Mouse (Mus musculus) urinary bladder, postnatal 10 days (tissue): ENCODE results near the gene Slc27a1.

Source experiments
- DNase-seq: peaks from one replicate; pipeline ENCODE4 v3.0.0; 2022; ENCODE audit warnings: low spot score

Slc27a1 gene

DNA sequence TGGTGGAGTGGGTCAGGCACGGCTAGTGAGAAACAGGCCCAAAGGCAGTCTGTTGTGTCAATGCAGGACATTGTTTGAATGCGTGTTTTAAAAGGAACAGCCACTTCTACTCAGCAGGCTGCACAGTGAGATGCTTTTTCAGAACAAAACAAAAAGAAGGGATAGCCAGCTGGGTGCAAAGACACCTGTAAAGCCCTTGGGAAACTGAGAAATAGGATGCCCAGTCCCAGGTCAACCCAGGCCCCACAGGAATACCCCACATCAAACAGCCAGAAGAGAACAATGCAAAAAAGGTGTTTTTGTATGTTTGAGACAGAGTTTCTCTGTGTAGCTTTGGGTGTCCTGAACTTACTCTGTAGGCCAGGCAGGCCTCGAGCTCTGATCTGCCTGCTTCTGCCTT lies 20.1 kb downstream of the Slc27a1 start:
- DNase-seq: no peak

DNA sequence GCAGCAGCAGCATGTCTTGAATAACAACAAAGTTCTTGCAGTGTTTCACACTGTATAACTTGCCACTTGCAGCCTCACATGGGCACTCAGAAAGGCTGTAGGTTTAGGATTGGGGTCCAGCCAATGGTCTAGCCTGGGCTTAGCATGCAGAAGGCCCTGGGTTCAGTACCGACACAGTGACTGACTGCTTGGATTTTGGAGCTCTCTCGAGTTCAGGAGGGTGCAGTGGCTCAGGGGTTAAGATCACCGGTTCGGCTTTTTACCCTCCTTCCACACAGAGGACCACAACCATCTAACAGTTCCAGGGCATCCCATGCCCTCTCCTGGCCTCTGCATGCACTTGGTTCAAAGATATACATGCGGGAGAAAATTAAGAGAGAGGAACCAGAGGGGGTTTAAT lies 22.3 kb downstream of the Slc27a1 start:
- no peak for DNase-seq

DNA sequence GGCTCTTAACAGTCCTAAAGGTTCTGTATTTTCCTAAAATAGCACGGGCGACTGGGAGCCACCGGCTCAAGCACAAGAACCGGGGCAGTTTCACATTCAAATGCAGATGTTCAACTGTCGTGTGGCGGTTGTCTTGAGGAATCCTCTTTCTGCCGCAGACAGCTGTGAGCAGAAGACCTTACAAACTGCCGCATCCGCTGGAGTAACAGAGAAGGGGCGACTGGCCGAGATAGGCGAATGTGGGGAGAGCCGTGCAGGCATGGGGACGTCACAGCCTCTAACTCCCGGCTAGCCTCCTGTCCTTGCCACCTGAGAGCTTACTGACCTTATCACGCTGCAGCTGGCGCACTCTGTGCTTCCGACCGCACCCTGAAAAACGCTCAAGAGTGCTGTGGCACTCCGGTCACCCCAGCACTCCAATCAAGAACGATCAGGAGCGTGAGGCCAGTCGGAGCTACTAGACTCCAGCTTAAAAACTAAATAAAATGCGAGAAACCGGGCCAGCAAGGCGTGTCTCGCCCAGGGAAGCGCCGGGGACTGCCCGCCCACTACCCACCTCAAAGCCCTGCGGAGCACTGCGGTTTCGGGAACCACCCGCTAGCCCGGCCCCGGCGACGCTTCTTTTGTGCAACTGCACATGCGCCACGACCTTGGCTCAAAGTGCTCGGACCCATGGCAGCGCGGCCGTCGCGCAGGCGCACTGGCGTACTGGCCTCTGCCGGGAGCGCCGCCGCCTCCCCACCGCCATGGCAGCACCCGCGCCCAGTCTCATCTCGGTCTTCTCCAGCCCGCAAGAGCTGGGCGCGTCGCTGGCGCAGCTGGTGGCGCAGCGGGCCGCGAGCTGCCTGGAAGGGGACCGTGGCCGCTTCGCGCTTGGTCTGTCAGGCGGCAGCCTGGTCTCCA lies 23.0 kb downstream of the Slc27a1 start, which contains the start of gene Pgls:
Pgls (plus strand) TSS at position 706 of the 903 bp plus-strand sequence.
- DNase-seq: peak; percentile 85

DNA sequence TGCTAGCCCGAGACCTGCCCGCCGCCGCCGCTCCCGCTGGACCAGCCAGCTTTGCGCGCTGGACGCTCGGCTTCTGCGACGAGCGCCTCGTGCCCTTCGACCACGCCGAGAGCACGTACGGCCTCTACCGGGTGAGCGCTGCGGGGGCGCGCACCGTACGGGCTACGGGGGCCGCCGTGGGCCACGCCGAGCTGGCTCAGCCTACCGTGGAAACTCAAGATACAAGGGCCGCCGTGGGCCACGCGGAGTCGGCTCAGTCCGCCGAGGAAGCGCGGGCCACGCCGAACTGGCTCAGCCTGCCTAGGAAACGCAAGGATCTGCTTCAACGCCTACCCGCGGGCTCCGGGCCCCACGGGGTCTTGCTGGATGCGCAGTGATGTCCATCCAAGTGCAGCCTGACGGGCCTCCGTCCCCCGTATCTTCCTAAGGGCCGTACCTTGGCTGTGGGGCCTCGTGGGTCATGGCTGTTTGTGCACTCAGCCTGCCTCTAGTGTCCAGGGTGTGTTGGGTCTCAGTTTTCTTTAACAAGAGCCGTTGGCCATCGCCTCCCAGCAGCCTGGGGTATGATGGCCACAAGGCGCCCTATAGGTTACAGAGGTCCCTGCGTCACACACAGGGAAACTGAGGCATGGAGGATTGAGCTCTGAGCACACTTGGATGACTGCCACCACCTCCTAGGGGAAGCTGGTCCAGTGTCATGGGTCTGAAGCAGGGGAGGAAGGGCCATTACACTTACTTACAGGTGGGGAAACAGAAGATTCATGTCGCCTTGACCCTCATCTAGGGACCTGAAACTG lies 23.9 kb downstream of the Slc27a1 start:
- no peak for DNase-seq

DNA sequence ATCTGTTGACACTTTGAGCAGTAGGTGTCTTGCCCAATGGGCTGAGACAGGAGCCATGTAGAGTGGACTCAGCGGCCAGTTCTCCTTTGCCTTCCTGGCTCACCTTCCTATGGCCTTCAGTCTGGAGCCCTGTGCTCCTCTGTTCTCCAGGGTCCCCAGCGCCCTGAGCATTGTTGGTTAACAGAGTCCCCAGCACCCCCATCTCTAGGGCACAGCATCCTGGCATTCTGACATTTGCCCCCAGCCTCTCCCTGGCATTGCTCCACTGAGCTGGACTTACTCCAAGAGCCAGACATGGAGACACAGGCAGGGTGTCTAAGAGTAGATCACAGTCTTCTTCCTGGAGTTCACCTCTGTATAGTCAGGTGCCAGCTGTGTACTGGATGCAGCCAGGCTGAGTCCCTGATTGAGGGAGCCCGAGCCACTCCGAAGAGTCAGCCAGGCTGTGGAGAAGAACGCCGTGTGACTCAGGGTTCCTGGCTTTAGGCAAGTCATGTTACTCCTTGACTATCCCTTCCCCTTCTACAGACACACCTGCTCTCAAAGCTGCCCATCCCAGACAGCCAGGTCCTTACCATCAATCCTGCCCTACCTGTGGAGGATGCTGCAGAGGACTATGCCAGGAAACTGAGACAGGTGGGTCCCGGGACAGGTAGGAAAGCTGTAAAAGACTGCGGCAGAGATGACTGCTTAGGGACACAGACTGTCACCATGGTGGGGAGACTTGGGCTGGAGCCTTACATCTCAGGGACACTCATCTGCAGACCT lies 25.1 kb downstream of the Slc27a1 start:
- no peak for DNase-seq

DNA sequence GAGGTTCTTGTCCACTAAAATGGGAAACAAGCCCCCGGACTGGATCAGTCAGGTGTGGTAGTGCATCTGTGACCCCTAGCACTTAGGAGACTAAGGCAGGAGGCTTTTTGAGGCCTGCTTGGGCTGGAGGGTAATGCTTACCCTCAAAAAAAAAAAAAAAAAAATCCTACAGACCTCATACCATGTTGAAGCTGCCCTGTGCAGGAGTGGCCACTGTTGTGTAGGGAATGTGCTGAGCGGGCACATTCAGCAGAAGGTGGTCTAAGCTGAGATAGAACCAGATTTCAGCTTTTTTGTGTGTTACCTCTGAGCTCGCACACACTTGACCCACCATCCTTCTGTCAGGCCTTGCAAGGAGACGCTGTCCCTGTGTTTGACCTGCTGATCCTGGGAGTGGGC lies 25.6 kb downstream of the Slc27a1 start:
- DNase-seq: no peak

DNA sequence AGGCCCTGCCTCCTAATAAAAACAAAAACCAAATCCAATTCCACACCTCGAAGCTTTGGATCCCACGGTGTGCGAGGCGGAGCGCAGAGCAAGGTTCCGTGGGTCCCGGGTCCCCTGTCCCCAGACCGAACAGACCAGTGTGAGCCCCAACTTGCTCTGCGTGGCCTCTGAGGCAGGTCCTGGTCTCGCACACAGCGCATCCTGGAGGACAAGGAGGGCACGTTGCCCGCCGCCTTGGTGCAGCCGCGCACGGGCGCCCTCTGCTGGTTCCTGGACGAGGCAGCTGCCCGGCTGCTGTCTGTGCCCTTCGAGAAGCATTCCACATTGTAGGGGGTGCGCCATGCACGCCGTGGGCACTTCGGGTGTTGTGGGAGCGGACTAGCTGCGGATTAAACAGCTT lies 27.2 kb downstream of the Slc27a1 start:
- DNase-seq: peak; percentile 65

DNA sequence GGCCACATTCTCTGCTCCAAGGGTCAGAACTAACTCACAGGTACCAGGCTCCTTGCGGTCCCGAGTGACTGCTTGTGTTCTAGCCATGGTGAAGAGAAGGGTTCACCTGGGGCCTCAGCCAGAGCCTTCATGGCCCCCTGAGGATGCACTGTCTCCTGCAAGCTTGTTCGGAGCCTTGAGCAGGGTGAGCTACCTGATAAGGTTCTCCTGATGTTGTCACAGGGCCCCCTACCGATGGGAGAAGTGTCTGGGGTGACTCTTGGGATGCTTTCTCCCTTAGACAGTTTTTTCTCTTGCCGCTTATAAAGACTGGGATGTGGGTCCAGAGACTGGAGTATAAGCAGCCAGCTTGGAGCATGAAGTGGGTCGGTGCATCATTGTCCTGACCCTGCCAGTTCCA lies 27.7 kb downstream of the Slc27a1 start:
- DNase-seq: no peak

DNA sequence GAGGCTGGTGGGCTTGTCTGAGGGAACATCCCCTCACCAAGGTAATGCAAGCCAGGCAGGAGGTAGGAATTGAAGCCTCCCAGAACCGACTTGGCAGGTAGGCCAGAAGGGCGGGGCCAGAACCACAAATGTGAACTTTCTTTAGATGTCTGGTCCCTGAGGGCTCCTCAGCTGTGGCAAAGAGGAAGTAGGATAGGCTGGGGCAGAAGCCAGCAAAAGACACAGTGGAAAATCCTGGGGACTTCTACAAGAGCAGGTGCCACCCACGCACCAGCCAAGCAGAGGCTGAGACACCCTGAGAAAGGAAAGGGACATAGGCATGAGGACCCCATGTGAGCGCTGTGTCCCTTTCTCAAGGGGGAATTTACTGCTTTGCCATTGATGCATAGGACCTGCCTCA lies 28.1 kb downstream of the Slc27a1 start:
- DNase-seq: no peak

DNA sequence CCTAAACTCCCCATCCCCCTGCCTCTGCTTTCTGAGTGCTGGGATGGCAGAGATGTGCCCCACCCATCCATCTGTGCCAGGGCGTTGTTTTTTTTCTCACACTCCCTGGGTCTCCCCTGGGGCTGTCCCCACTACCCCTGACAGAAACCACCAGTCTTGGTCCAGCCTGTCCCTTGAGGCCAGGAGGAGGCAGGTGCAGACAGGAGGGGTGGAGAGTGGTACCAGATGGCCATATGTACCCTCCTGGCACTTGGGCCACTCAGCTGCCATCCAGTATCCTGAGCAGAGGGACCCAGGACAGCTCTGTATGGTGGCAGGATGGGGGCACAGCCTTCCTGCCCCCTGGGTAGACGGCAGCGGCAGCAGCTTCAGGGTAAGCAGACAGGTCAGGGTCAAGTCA lies 28.8 kb downstream of the Slc27a1 start, which contains the start of gene Fam129c:
Fam129c (plus strand) TSS at position 198 of the 400 bp plus-strand sequence.
- DNase-seq: no peak

DNA sequence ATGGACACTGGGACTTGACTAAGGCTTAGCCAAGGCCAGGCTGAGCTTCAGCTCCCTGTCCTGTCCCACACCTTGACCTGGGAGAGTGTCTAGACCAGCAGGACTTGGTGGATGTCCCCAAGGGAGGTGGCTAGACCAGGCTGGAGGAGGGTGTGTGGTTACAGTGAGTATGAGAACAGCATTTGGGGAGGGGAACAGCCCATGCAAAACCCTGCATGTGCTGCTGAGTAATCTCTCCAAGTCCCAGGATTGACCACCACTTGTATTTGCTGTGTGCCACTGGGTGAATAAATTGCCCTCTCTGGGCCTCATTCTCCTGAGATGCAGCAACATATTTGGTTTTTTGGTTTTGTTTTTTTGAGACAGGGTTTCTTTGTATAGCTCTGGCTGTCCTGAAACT lies 29.7 kb downstream of the Slc27a1 start:
- no peak for DNase-seq

DNA sequence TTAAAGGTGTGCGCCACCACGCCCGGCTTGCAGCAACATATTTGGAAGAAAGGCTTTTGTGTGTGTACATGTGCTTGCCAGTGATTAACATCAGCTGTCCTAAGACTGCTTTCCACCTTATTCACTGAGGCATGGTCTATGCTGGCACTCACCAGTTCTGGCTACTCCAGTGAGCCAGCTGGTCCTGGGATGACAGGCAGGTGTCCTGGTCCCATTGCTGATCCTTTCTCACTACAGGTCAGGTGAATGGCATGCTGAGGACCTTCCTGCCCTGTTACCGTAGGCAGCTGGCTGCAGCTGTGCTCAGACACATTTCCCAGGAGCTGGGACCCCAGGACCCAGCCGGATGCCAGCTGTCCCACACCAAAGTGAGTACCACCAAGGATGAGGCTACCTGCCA lies 30.2 kb downstream of the Slc27a1 start:
- DNase-seq: no peak

DNA sequence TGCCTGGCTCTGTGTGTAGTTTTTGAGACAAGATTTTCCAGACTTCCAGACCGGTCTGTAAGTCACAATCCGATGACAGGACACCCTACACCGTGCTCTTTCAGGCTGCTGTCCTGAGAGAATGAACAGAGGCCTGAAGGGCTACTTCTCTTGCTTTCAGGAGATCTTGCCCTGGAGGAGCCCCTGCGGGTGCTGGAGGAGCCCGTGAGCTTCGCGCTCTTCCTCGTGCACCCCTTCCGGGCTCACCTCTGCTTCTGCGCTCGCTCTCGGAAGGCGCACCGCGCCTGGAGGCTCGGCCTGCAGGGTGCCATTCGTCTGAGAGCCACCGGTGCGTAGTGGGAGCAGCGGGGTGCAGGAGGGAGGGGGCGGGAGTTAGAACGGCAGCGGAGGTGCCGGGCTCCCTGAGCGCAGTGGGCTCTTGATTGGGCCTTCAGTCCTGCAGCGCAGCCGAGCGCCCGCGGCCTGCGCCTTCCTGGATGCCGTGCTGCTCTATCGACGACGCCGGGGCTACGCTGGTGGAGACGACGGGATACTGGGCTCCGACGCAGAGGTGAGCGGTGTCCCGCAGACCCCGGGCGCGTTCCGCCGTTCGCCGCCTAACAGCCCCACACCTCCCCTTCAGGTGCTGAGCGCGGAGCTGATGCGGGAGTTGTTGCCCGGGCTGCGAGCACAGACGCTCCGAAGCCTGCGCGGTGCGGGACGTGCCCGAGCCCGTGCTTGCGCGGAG lies 33.4 kb downstream of the Slc27a1 start:
- DNase-seq: no peak

DNA sequence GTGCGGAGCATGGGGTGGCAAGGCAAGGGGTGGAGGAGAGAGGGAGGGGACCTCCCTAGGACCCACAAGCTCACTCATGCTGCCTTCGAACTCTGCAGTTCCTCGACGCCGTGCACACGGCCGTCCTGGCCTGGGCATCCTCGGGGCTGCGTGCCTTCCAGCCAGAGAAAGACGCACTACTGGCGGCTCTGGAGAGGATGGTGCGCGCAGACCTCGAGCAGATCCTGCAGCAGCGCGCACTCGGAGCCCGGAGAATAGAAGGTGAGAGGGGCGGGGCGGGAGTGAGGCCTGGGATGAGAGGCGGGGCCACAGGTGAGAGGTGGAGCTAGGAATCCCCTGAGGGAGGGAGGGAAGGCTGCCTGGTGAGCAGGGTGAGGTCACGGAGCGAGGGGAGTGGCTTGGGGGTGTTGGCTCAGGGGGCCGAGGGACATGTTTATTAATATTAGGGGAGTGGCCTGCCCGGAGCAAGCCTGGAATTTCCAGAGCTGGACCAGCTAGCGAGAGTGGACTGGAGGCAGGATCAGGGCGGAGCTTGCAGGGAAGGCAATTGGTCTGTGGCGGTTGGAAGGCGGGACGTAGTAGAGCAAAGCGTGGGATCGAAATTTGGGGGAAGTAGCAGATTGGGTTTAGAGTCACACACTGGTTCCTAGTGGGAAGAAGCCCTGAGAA lies 34.1 kb downstream of the Slc27a1 start:
- peak; percentile 45 for DNase-seq

DNA sequence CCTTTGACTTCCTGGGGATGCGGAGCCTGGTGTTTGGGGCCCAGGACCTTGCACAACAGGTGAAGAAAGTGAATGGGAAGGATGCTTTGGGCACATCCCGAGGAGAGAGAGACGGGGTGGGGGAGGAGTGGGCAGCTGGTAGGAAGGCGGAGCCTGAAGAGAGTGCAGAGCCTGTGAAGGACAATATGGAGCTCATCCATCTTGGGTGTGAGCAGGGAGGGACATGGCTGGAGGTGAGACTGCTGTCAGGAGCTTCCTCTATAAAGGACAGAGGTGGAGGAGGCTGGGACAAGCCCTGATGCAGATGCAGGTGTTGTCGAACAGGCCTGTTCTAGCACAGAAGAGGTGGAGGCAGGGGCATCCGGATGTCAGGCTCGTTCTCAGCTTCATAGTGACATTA lies 35.3 kb downstream of the Slc27a1 start:
- no peak for DNase-seq

DNA sequence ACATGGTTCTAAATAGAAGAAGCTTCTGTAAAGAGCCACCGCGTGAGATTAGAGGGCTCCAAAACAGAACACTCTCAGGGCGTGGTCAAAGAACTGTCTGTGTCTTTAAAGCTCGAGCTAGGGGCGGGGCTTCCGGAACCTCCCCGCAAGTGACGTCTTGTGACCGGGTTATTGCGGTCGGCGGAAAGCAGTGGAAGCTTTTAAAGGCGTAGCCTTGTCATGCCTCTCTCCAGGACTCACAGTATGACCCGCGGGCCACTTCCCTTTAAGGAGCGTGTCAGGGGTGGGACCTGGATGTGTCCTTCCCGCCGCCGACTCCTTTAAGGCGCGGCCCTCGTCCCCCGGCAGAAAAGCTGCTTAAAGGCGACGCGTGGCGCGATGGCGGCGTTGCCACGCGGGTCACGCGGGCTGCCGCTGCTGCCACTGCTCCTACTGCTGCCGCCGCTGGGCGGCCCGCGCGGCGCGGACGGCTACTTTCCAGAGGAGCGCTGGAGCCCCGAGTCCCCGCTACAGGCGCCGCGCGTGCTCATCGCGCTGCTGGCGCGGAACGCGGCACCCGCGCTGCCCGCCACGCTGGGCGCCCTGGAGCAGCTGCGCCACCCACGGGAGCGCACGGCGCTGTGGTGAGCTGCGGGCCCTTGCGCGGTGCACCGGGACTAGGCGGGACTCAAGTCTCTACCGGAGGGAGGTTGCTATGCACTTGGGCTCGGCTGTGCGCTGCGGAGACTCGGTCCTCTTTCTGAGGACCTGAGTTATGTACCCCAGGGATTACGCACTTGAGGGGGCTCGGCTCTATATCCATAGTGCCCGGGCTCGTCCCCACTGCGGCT lies 42.4 kb downstream of the Slc27a1 start, which contains the start of gene Colgalt1:
Colgalt1 (plus strand) TSS at position 177 of the 830 bp plus-strand sequence.
- peak; percentile 80 for DNase-seq

DNA sequence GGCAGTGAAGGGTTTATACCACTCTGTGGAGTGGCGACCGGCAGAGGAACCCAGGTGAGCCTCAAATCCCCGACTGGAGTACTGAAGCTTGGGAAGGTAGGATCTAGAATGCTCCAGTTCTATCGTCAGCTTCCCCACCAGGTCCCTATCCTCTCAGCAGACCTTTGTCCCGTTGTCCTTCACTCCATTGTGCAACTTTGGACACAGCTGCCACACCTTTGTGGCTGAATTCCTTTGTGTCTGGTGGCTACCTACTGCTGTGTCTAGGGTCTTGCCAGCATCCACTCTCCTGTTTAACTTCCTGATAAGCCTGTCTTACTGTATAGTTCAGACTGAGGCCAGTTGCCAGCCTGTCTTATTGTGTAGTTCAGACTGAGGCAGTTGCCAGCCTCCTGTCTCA lies 43.5 kb downstream of the Slc27a1 start:
- DNase-seq: no peak

DNA sequence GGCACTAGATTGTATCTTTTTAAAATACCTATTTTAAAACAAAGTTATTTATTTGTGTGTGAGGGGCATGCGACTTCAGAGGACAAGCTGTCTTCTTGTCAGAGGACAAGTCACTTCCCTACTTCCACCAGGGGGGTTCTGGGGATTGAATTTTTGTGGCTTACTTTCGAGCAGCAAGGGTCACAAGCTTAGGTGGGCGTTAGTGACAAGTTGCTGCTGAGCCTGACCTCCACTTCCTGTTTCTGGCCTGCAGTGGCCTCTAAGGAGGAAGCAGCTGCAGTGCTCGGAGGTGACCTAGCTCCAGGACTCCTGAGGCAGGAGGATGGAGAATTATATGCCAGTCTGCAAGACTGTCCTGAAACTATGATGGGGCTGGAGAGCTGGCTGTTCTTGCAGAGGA lies 44.7 kb downstream of the Slc27a1 start:
- DNase-seq: no peak

DNA sequence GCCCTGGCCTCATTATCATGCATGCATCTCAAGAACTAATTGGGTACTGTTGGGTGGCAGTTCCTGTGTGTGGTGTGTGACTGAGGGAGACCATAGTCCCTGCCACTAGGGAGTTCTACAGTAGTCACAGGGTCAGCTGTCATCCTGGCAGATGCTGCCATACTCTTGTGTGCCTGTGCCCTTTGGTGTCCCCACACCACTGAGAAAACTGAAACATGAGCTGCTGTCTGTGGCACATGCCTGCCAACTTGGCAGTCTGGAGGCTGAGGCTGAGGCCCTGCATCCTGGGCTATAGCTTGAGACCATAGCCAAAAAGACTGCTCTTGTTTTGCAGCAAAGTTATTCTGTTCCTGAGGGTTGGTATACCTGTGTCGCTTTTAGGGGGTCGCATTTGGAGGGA lies 51.1 kb downstream of the Slc27a1 start:
- no peak for DNase-seq

DNA sequence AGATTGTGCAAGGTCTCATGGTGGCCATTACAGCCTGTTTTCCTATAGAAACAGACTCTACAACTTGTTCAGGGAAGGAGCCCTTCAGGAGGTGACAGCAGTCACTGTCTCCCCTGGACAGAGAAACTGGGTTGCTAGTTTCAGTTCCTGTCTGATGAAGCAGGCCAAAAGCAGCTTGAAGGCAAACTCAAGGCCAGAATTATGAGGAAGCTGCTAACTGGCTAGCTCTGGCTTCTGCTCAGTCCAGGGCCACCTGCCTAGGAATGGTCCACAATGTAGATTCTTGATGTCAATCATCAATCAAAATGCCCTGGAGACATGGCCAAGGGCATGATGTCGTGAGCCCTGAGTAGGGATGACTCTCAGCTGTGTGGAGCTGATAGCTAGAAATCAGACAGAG lies 56.4 kb downstream of the Slc27a1 start:
- no peak for DNase-seq
